Mouse (Mus musculus): ENCODE results near the gene Ptms.

Ptms gene

DNA sequence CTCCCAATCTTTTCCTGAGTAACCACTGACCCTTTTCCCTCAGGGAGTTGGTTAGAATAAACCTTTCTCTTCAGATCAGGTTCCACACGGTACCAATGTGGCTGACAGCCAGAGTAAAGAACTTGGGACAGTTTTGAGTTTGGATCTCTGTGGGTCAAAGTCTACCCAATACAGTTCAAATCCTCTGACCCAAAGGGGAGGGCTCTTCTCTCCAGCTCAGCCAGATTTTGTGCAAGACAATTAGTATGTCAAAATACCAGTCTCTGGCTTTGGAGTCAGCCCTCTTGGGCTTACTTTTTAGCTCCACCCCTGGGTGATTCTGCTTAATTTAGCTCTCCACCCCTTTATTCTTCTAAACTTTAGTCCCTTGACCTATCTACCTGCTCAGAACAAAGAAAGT, 10.3 kb upstream of the Ptms start:
- DNase-seq (ENCODE audit: low read depth, low spot score) = no peak

DNA sequence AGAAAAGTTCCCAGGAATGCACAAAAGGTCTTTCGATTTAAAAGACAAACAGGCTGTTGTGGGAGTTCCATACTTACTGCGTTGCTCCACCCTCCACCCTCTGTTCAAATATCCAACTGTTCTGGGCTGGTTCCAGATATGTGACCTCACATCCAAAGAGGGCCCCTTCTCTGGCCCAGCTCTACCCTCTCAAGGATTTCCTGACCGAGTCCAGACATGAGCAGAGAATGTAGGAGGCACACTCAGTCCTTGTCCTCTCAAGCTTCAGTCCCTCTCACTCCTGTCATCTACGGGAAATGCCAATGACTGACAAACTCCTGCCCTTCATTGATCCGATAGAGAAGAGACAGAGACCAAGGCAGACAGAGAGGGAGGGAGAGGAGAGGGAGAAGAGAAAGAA, 6.0 kb upstream of the Ptms start:
- no peak for DNase-seq (ENCODE audit: low read depth, low spot score)

DNA sequence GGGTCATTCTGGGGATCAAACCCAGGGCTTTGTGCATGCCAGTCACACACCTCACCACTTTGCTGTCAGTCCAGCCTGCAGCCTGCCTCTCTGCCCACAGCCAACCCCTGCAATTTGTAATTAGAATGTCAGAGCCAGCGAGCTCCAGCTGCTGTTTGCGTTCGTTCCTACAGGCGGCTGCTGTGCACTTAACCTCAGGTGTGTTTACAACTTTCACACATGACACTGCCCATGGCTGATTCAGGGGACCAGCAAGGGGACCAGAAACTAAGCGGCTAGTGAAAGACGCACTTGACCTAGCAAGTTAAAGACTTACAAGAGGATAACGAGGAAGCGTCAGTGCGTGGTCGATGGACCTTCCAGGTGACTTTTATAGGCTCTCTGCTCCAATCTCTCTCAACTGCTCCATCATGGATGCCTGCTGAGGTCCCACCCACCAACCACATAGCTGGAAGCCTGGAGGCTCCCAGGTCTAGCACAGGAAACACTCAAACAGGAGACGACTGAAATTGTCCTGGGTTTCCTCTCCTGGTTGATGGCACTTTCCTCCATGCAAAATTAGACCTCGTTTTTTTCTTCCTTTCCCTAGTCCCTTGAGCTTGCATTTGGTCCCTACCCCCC, 5.4 kb upstream of the Ptms start:
- DNase-seq (ENCODE audit: low read depth, low spot score) = no peak

DNA sequence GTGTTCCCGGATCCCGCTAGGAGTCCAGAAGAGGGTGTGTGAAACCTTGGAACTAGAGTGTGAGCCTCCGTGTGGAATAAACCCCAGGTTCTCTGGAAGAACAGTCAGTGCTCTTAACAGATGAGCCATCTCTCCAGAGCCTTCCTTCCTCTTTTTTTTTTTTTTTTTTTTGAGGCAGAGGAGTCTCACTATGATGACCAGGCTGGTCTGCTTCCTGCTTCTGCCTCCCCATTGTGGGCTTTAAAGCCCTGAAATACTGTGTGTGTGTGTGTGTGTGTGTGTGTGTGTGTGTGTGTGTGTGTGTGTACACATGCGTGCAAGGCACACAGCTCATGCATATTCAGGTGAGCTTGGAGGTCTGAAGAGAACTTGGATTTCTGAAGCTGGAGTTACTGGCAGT, 1.6 kb upstream of the Ptms start:
- no peak for DNase-seq (ENCODE audit: low read depth, low spot score)

DNA sequence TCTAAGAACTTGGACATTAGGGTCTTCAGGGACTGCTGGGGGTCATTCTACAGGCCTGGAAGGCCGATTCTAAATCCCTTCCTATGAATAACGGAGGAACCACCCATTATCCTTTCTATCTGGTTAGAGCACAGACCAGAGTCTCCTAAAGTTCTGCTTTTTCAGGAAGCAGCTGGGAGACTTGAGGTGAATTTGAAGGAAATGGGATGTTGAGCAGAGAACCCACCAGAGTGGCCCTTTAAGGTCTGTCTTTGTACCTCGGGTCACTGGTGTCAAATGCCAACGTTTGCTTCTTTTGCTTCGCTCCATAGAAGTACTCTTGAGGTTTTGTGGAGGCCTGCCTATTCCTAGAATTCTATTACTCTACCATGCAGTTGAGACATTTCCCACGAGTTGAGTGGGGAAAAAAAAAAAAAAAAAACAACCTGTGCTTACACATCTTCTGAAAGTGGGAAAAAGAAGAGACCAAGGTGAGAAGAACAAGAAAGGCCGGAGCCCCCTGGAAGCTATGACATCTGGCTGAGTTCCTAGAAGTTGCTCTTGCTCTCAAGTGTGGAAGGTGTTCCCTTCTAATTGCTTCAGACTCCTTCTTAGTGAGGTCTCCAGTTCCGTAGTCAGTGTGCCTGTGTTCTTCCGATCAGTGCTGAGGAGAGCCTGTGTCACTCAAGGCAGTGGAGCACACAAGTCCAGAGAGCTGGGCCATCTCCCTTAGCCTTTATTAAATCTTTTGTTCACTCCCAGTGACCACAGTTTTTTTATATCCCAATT, 599 bp upstream of the Ptms start:
- no peak for DNase-seq (ENCODE audit: low read depth, low spot score)

DNA sequence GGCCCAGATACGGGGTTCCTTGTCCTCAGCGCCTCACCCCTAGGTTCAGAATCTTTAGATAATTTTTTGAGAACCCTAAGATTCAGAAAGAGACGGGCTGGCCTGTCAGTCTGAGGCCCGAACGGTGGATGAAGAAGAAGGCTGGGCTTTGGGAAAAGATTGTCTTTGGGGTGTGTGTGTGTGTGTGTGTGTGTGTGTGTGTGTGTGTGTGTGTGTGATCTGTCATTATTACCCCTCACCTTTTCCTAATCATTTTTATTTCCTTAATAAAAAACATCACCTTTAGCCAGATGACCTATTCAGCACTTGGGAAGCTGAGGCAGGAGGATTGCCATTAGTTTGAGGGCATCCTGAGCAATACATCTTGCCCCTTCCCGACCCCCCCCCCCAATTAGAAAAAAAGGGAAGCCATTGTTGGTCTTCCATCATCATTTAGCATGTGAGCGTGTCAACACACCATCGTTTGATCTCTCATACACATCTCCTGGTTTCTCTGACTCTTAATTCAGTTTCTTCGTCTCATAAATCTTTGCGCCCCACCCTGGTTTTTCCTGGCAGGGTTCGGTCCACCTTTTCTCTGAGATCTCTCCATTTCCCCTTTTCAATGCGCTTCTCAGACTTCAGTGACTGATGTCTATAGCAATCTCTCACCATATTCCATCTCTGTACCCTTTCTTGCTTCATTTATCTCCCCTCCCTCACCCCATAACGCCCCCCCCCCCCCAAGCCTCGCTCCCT, 844 bp downstream of the Ptms start:
- no peak for DNase-seq (ENCODE audit: low read depth, low spot score)

DNA sequence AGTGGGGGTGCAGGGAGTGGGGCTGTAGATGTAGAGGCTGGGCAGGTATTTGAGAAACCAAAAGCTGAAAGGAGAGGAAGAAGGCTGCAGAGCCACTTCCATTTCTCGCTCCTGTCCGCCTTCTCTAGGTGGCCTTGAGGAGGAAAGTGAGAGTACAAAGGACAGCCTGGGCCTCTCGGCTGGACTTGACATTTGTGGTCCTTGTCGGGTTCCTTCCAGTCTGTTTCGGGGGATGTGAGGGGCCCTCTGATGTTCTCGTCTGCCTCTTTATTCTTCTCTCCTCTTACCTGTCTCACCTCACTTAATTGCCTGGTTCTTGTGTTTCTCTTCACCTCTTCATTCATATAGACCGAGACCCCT, 1.6 kb downstream of the Ptms start:
- DNase-seq (ENCODE audit: low read depth, low spot score) = no peak

DNA sequence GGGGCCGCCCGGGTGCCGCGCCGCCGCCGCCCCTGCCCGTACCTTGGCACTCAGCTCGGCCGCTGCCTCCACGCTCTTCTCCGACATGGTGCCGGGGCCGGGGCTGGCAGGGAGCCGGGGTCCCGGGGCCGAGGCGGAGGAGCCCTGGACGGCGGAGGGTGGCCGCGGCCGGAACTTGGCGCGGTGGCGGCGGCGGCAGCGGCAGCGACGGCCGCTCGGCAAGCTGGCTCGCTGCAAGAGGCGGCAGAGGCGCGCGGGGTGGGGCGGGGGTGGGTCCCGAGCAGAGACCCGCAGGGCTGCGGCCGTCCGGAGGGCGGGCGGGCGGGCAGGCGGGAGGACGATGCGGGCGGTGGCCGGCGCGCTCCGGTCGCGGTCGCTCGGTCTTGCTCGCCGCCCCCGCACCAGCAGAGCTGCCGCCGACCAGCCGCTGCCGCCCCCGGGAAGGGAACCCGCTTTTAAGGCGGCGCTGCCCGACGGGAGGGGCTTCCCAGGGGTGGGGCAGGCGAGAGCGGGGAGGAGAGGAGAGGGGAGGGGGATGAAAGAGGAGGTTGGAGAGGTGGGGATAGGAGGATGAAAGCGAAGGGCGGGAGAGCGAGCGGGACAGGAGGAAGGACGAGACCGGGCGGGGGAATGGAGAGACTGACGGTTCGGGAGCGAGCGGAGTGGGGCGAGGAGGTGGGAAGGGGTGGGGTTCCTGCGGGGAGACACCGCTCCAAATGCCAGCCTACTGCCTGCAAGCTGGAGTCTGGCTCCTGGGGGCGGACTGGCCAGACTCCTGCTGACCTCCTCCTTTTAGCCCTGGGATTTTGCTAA, 2.2 kb downstream of the Ptms start:
- peak; percentile 97 for DNase-seq (ENCODE audit: low read depth, low spot score)

DNA sequence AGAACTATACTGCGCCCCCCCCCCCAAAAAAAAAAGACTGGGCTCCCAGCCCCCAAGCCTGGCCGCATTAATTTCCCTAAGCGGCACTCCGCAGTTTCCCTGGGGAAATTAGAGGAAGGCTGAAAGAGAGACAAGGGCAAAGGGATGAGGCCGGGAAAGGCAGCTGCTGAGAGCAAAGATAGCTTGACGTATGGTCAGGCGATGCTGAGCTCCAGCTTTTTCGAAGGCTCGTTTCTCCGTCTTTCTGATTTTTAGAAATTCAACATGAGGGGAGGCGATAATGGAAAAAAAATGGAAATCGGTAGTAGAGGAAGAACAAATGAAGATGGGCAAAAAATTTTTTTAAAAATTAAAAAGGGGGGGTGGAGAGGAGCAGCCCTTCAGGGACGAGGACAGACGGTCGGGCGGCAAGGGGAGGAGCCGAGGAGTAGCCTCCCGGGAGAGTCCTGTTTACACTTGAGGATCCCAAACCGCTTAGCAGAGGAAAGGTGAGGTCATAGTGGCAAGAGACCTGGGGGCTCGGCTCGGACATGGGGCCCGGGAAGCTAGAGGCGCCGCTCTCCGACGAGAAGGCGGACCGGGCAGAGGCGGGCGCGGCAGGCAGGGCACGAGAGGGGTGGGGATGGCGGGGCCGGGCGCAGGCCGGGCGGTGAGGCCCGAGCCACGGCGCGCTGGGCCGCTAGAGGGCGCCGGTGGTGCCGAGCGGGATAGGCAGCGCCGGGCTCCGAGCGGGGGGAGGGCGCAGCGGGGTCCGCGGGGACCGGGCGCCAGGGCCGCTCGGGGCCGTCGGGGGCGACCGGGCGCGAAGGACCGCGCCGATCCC, 3.0 kb downstream of the Ptms start:
- no peak for DNase-seq (ENCODE audit: low read depth, low spot score)

DNA sequence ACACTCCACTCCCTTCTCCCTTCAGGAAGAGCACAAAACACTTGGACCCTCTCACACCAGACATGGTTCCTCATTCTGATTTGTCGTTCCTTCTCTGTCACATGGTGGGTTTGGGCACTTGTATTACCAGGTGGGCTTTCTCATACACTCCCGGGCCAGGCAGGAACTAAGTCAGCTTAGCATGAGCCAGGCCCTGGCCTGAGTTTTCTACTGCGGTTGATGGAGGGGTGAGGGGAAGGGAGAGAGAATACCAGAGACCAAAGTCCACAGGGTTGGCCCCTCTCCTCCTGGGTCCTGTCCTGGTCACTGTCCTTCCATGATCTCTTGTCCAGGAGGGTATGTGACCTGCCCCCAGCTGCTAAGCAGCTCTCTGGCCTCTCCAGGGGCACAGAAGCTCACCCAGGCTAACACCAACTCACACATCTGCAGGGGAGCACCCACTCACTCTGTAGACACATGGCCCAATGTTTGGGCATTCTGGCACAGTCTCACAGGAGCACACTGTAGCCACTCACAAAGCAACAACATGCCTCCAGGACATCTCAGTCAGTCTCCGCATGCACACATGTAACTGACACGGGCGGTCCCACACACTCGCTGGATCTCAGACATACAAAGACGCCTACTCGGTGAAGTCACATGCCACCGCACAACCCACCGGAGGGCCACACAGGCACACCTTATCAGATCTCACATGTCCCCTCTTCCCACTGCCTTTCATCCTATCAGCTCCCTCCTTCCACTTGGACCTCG, 3.8 kb downstream of the Ptms start:
- peak; percentile 83 for DNase-seq (ENCODE audit: low read depth, low spot score)

DNA sequence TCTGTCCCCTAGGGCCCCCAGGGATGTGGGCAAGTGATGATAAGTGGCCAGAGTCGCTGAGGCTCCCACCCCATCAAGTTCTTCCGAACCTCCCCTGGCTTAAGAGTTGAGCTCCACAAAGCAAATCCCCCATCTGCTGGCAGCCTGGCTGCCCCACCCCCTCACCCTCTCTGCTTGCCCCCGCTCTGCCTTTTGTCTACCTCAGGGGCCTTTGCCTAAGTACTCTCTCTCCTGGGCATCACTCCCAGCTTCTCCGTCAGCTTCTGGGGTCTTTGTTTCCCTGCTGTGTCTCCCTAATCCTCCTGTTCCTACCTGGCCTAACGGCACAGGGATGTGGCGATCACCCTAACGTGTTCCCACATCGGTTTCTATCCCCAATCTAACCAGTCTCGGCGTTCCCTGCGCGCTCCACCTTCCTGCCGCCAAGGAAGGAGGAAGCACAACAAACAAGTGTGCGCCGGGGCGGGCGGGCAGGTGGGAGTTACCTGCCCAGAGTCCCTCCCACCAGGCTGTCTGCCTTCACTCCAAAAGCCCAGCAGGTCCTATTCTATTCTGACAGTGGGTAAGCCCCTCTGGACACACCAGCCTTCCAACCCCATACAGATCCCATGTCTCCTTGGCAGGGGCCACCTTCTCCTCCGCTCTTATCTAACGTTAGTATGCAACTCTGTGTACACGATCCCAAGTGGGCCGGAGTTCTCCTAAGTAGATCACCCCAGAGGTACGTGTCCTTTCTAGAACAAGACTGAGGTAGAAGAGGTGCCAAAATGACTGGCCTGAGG, 4.6 kb downstream of the Ptms start:
- DNase-seq (ENCODE audit: low read depth, low spot score) = no peak

DNA sequence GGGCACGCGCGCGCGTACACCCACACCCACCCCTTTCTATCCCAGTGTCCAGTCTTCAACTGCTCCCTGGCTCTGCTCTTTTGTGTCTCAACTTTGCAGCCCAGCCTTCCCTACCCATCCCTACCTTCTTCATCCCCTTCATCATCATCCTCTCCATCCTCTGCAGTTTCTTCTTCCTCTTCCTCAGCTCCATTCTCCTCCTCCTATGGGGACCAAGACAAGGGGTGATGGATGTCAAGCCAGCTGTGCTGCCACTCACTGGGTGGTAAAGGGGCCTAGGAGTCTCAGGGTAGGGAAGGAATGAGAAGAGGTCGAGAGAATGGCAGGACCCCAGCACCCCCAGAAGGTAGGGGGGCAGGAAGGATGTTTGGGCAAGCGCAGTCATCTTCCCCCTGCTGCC, 5.4 kb downstream of the Ptms start:
- DNase-seq (ENCODE audit: low read depth, low spot score) = no peak

DNA sequence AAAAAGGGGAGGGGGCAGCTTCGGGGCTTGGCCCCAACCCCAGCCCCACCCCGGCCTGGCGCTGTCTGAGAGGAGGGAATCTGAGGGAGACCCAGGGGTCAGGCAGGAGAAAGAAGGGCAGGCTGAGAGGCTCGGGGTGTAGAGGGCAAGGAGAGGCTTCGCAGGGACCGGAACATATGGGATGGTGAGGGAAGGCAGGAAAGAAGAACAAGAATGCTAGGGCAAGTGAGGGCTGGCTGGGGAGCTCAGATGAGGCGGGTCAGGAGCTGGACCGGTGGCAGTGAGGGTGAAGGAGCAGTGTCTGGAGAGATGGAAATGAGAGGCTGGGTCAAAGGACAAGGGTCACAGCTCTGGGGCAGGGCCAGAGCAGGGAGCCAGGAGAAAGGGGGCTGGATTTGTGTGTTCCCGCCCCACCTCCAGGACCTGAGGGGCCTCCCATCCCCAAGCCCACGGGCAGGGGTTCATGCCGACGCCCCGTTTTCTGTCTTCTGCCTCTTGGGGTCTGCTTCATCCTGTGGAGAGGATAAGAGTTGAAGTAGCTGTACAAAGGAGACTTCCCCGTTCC, 6.1 kb downstream of the Ptms start:
- no peak for DNase-seq (ENCODE audit: low read depth, low spot score)

DNA sequence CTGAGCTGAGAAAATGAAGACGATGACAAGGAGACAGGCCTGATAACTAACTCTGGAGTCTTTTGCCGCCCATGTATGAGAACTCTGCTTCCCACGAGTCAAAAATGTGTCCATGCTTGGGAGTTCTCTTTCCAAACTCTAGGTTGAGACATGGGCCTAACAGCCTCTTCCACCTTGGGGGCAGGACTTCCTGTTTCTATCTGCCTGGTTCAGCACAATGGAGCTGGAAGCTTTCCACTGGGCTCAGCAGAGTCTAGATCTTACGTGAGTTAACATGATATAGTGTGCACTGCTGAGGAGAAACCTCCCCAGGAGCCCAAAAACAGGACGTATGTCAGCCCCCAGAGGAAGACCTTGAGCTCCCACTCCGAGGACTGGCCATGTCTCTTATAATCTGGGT, 6.7 kb downstream of the Ptms start:
- no peak for DNase-seq (ENCODE audit: low read depth, low spot score)

DNA sequence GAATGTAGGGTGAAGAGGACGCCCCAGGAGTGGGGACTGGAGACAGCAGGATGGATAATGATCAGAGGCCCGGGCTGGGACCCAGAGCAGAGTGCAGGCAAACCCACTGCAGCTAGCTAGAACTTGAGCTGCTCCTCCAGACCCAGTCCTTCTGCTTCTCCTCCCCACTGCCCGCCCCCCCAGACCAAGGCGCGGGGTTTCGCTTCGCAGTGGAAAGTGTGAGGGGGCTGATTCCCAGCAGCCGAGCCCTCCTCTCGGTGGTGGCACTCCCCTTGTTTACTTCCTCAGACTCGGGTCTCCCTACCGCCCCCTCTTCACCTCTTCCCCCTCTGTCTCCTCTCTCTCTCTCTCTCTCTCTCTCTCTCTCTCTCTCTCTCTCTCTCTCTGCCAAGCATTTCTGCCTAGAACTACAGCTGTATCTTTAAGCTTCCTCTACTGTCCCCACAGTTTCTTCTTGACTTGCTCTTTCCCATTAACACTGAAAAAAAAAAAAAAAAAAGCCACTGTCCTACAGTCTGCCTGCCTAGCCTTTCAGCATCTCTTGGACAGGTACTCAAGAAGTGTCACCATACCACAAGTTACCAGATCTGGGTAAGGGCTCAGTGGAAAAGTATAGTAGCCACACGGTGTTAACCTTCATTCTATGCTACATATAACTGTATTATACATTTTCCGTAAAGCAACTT, 8.2 kb downstream of the Ptms start, which contains the start of gene Lag3:
Lag3 (minus strand) TSS at position 173 of the 686 bp plus-strand sequence.
- no peak for DNase-seq (ENCODE audit: low read depth, low spot score)

DNA sequence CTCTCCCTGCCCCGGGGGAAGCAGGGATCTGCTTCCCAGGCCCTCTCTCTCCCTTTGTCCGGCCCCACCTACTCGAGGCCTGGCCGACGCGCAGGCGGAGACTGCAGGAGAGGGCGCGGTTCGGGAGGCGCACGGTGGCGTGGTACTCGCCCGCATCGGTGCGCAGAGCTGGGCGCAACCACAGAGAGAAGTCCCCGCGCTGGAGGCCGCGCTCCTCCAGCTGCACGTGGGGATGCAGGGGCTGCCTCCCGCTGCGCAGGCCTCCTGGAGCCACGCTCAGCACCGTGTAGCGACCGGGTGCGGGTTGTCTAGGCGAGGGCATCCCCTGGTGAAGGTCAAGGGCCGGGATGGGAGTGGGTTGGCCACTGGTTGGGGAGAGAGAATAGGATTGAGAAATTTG, 9.9 kb downstream of the Ptms start:
- no peak for DNase-seq (ENCODE audit: low read depth, low spot score)

DNA sequence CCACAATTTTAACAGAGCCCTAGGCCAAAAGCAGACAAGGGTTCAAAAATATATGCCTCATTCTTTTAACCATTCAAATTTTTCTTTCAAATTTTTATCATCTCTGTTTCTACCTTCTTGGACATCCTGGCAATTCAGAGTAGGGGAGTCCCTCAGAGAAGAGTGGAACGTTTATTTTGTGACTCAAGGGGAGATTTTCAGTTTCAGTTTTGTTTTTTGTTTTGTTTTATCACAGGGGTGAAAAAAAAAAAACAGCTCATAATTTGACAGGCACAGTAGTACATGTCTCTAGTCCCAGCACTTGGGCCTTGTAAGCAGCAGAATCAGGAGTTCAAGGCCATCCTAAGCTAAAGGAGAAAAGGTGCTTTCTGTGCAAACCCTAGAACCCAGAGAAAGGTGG, 12.1 kb downstream of the Ptms start:
- DNase-seq (ENCODE audit: low read depth, low spot score) = no peak

DNA sequence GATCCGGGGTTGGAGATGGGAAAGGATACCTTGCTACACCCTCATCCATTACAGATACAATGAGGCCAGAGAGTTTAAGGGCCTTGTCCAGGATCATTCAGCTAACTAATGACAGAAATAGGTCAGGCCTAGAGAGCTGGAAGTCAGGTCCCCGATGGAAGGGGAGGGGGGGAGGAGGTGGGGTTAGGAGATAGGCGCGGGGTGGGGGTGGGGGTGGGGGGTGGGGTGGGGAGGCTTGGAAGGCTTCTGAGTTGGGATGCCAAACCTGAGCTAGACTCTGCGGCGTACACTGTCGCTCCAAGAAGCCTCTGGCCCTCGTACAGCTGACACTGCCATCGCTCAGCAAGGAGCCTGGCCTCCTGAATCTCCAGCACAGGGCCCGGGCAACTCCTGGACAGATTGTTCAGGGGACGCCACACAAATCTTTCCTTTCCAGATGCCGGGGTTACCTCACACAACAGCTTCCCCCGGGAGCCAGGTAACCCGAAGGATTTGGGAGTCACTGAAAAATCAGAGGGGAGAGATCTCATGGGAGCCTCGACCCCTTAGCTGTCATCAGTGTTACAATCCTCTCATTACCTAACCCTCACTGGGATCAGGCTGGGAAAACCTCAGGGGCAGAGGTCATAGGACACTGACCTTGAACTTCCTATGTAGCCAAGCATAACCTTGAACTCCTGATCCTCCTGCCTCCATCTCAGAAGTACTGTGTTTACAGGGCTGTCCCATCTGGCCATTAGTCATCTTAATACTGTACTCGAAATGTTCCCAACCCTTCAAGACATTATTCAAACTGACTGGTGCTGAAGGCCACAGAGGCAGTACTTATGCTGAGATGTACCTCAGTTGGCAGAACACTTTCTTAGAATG, 14.7 kb downstream of the Ptms start:
- no peak for DNase-seq (ENCODE audit: low read depth, low spot score)
